Mouse (Mus musculus) heart, adult 11 months (tissue): ENCODE results near the gene Acot8.
"Not testable (repeated sequence)": the region's sequence is repeated elsewhere in the genome, so short reads cannot be mapped to it uniquely, and the experiment has no call there.

Experiments used
- DNase-seq: peaks from one replicate; pipeline ENCODE4 v3.0.0; 2022

Acot8 gene

DNA sequence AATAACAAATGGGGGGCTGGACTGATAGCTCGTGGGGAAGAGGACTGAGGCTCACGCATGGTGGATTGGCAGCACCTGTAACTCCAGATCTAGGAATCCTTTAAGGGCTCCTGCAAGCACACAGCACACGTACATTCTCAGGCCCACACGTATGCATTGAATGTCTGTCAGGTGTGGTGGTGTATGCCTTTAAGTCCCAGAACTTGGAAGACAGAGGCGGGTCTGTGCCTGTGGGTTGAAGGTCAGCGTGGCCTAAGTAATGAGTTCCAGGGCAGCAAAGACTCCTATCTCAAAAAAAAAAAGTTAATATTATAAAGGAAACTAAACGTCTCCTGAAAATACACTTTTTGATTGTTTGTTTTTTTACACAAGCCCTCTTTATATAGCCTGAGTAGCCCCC is 1.9 kb upstream of the Acot8 start:
- DNase-seq, result peak; percentile 52

- DNase-seq, result no peak
Measured at GRCm38 (mm10) chr2:164805332-164805718, 643 bp upstream of the Acot8 start.

DNA sequence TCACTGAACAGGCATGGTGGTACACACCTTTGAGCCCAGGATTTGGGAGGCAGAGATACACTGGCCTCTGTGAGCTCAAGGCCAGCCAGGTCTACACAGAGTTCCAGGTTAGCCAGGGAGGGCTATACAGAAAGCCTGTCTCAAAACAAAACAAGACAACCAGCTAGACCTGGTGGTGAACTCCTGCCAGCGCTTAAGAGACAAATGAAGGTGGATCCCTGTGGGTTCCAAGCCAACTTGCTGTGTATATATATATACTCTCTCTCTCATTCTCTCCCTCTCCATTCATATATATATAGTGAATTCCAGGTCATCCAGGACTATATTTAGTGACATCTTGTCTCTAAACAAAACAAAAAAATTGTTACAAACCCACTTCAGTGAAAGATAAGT is 765 bp downstream of the Acot8 start:
- DNase-seq, result no peak

GRCm38 (mm10) chr2:164803201-164803920 is 1.3 kb downstream of the Acot8 start:
- DNase-seq, result no peak

DNA sequence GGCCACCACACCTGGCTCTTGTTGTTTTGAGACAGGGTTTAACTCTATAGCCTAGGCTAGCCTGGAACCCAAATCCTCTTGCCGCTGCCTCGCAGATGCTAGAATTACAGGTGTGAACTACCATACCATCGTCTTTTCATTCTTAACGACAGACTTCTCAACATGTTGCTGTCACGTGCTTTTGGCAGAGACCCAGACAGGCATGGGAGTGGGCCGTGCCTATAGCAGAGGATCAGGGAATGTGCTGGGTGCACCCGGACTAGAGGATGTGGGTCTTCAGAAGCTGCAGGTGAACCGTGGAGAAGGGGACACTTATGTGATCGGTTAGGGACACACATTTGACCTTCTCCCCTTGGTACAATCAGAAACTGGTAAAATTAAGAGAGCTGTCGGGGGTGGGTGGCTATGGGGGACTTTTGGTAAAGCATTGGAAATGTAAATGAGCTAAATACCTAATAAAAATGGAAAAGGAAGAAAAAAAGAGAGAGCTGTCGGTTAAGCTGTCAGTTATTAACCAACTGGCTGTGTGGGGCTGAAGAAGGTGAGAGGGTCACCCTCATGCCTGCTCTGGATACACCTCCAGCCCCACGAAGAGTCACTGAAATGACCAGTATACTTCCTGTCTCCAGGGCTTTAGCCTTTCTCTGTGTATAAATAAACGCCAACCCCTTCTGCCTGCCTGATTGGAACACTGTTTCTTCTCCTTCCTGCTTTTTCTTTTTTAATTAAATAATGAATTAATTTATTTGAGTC is 4.3 kb downstream of the Acot8 start:
- no peak for DNase-seq

DNA sequence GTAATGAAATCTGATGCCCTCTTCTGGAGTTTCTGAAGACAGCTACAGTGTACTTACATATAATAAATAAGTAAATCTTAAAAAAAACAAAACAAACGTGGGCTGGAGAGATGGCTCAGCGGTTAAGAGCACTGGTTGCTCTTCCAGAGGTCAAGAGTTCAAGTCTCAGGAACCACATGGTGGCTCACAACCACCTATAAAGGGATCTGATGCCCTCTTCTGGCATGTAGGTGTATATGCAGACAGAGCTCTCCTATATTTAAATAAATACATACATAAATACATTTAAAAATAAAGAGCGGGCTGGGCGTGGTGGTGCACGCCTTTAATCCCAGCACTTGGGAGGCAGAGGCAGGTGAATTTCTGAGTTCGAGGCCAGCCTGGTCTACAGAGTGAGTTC is 6.1 kb downstream of the Acot8 start:
- DNase-seq, result not testable (repeated sequence)

- no peak for DNase-seq
Measured at GRCm38 (mm10) chr2:164795868-164796267, 8.8 kb downstream of the Acot8 start.

- peak; percentile 96 for DNase-seq
Measured at GRCm38 (mm10) chr2:164794293-164794692, 10.4 kb downstream of the Acot8 start.

GRCm38 (mm10) chr2:164793772-164794171 is 10.9 kb downstream of the Acot8 start:
- DNase-seq, result peak; percentile 85

DNA sequence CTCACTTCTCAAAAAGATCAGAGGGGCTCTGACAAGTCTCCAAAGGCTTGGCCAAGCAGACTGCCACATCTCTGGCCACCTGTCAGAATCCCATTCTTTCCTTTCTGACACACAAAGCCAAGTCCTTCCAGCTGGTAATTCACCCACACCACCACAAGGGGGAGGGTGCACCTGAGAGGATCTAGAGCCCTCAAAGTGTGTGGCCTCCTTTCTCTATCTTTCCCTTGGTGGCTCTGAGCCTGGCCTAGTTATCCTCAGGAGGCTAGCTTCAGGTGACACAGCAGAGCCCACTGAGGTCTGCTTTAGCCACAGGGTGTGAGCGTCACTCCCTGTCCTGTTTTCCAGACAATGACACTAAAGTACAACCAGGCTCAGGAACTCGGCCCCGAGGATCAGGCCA is 11.4 kb downstream of the Acot8 start:
- peak; percentile 93 for DNase-seq

- DNase-seq, result peak; percentile 90
Measured at GRCm38 (mm10) chr2:164792400-164793190, 12.1 kb downstream of the Acot8 start.

- DNase-seq, result peak; percentile 90
Measured at GRCm38 (mm10) chr2:164791841-164792261, 12.8 kb downstream of the Acot8 start.

DNA sequence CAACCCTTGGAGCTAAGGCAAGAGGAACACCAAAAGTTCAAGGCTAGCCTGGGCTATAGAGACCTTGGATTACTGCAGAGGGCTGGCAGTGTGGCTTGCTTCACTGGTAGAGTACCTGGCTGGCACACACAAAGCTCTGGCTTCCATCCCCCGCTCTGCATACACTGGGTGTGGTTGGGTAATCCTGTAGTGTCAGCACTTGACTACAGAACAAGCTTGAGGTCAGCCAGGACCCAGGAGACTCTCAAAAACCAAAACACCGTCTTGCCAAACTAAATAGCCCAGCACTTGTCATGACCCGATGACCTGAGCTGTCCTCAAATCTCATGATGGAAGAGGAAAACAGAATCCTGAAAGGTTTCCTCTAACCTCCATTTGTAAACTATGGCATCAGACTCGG is 14.2 kb downstream of the Acot8 start:
- no peak for DNase-seq

DNA sequence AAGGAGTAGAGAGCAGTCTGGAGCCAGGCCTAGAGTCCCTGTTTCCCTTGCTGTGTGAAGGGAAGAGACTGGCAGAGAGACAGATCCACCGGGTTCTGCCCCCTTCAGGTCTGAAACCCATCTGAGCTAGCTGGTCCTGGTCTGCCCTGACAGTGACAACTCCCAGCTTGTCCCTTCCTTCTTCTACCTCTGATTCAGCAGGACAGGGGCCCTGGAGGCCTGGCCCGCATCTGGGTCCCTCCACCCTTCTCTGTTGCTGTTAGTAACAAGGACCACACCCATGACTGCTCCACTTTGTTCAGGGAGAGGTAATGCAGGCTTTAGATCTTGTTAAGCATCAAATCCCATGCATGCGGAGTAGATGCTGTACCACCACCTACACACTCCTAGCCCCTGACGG is 16.3 kb downstream of the Acot8 start:
- DNase-seq, result peak; percentile 93

- peak; percentile 83 for DNase-seq
Measured at GRCm38 (mm10) chr2:164787779-164788178, 16.9 kb downstream of the Acot8 start.

DNA sequence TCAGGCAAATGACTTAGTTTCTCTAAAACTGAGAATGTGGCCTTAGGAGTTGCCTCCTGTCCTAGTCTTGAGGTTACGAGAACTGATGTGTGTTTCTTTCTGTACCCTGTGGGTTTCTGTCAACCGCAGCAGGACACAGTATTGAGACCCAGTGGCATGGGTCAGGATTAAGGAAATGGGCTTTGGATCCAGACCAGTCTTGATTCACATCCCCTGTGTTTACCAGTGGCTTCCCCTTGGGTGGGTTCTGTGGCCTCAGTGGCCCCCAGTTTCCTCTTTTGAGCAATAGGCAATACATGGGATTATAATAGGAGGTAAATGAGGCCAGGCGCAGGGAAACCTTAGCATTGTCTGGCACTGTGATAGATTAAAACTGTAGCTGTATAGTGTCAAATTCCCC is 17.6 kb downstream of the Acot8 start:
- DNase-seq, result peak; percentile 92

DNA sequence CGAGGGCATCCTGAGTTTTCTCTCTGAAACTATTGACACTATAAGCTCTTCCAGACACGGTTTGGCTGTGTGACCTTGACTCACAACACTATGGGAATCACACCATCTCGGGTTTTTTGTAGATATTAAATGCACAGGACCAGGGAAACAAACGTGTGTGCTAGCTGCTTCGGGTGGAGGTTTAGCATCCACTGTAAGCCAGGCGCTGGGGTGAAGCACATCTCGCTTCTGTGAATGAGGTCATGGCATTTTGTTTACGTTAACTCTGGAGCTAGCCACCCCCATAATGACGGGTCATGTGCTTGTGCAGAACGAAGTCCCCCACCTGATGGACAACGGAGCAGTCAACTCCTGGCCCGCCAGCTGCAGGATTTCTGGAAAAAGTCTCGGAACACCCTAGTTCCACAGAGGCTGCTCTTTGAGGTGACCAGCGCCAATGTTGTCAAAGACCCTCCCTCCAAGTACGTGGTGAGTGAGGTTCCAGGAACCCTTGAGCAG is 18.2 kb downstream of the Acot8 start:
- DNase-seq, result peak; percentile 96

- DNase-seq, result peak; percentile 100
Measured at GRCm38 (mm10) chr2:164785481-164786387, 18.9 kb downstream of the Acot8 start, which contains the start of gene Snx21. Snx21 (plus strand) TSS chr2:164785823.

DNA sequence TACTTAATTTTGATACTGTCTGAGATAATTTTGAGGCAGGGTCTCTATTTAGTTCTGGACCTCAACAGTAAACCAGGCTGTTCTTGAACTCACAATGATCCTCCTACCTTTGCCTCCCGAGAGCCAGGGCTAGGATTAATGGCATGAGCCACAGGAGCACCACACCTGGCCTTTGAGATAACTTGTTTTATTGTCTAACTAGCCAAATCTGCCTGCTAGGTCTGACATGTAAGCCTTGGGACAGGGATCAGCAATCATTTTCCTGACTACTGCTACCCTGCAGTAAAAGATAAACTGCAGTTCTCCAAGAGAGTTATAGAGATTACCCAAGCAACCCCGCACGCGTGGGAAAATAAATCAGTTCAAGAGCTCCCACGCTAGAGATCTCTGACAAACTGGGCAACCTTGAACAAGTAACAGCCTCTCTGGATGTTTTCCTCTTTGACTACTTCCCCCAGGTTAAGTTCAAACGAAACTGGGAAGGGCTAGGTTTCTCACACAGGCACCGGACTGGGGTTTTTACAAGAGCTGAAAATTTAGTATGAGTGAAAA is 19.7 kb downstream of the Acot8 start:
- DNase-seq, result no peak

GRCm38 (mm10) chr2:164783926-164784581 is 20.6 kb downstream of the Acot8 start:
- DNase-seq, result no peak

DNA sequence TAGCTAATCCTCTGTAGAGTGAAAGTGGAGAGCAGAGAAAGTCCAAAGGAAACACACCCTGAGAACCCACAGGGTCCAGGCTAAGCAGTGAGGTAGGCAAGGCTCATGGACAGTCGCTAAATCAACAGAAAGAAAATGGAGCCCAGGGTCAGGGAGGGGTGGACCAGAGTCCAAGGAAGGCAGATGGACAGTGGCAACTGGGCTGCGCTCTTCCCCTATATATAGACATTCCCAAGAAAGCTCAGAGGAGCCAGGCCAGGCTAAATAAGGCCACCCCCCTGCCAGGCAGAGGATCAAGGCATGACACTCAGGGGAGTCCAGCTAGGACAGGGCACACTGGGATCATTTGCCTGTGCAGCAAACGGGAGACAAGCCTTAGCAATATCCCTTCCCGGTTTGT is 22.8 kb downstream of the Acot8 start:
- DNase-seq, result no peak
